Mouse (Mus musculus) CH12.LX (cell line): Measurements from ENCODE around the gene Epyc.

Source experiments
- CTCF ChIP-seq, 2 experiments: IDR thresholded peaks in 1 of 2; conservative IDR thresholded peaks in 1 of 2; 2 replicates each; pipeline ENCODE4 v1.5.1; 2011 to 2012; ENCODE audit warnings: low read depth in 2 of 2, low read length in 2 of 2, improper control_type of control experiment in 1 of 2, inconsistent platforms in 1 of 2, mild to moderate bottlenecking in 1 of 2, moderate library complexity in 1 of 2
- JUN ChIP-seq: IDR thresholded peaks from 2 replicates; pipeline ENCODE4 v1.6.1; 2011; ENCODE audit warnings: low read depth, mild to moderate bottlenecking, low read length, improper control_type of control experiment, moderate library complexity; ENCODE audit not compliant: insufficient read depth
- MAZ ChIP-seq: IDR thresholded peaks from 2 replicates; pipeline ENCODE4 v1.6.1; 2012; ENCODE audit warnings: low read depth, mild to moderate bottlenecking, inconsistent platforms, low read length, improper control_type of control experiment, moderate library complexity
- NRF1 ChIP-seq: IDR thresholded peaks from 2 replicates; pipeline ENCODE4 v1.6.1; 2014; ENCODE audit warnings: low read depth, mild to moderate bottlenecking, inconsistent platforms, low read length, improper control_type of control experiment, moderate library complexity
- POLR2A ChIP-seq: IDR thresholded peaks from 2 replicates; pipeline ENCODE4 v1.6.1; 2011; ENCODE audit warnings: low read depth, mild to moderate bottlenecking, improper control_type of control experiment, low read length
- RAD21 ChIP-seq: IDR thresholded peaks from 2 replicates; pipeline ENCODE4 v1.6.1; 2011; ENCODE audit warnings: low read depth, mild to moderate bottlenecking, low read length, improper control_type of control experiment, moderate library complexity
- RCOR1 ChIP-seq: conservative IDR thresholded peaks from 2 replicates; pipeline ENCODE4 v1.6.1; 2012; ENCODE audit warnings: low read depth, mild to moderate bottlenecking, inconsistent platforms, low read length, improper control_type of control experiment
- SMC3 ChIP-seq: IDR thresholded peaks from 2 replicates; pipeline ENCODE4 v1.6.1; 2011; ENCODE audit warnings: low read depth, low read length, improper control_type of control experiment
- TCF12 ChIP-seq: IDR thresholded peaks from 2 replicates; pipeline ENCODE4 v1.6.1; 2014; ENCODE audit warnings: low read depth, mild to moderate bottlenecking, inconsistent platforms, low read length, improper control_type of control experiment
- UBTF ChIP-seq: IDR thresholded peaks from 2 replicates; pipeline ENCODE4 v1.6.1; 2012; ENCODE audit warnings: low read depth, mild to moderate bottlenecking, inconsistent platforms, low read length, improper control_type of control experiment, moderate library complexity
- USF2 ChIP-seq: conservative IDR thresholded peaks from 2 replicates; pipeline ENCODE4 v1.6.1; 2011; ENCODE audit warnings: low read depth, low read length, improper control_type of control experiment
- ZMIZ1 ChIP-seq: IDR thresholded peaks from 2 replicates; pipeline ENCODE4 v1.6.1; 2012; ENCODE audit warnings: low read depth, mild to moderate bottlenecking, inconsistent platforms, low read length, improper control_type of control experiment

- TF ChIP-seq JUN (no peak), UBTF (no peak), SMC3 (no peak), CTCF (conservative IDR thresholded peaks at IDR 0.05 in 1 of 2, IDR thresholded peaks at IDR 0.05 in 1 of 2; ENCODE audit: low read depth in 2 of 2, low read length in 2 of 2) (no peak), TCF12 (no peak), RAD21 (no peak), USF2 (no peak), NRF1 (no peak), POLR2A (no peak), ZMIZ1 (no peak), RCOR1 (no peak), MAZ (no peak)
Measured at GRCm38 (mm10) chr10:97715289-97715906, 71.5 kb downstream of the Epyc start.
